Comparison of ENCODE assay signal across 17 mouse cellular contexts in genomic region chr10:41926726-41927125, GRCm38 (mm10).
DNase-seq lines count a peak whose midpoint lies in the region; ATAC-seq and TF ChIP-seq lines count a peak whose summit lies in the region.
"Had no signal": no experiment of that assay in that cellular context is flagged by ENCODE, and none has a peak within 500 bp of the region (broad histone marks: within the 10 kb centered on the region; RNA-seq: fewer than 3 reads in every experiment).

No protein-coding gene starts in this region.

- TF ChIP-seq CTCF in midbrain, postnatal 0 days (IDR thresholded peaks at IDR 0.05): no peak

- H3K36me3 ChIP-seq in midbrain, postnatal 0 days (ENCODE audit: insufficient read depth, low read length): no peaks in the 10 kb centered on the region
- H3K36me3 ChIP-seq in midbrain, embryonic 13.5 days: no peaks in the 10 kb centered on the region
- H3K36me3 ChIP-seq in hindbrain, embryonic 14.5 days (replicated peaks; ENCODE audit: control insufficient read depth, insufficient read depth): no peaks in the 10 kb centered on the region
- H3K36me3 ChIP-seq: heart, embryonic 12.5 days; intestine, embryonic 15.5 days; liver, embryonic 13.5 days; lung, embryonic 15.5 days; neural tube, embryonic 15.5 days had no signal

- H3K9ac ChIP-seq in midbrain, postnatal 0 days (replicated peaks; ENCODE audit: low read length, poor library complexity, severe bottlenecking): no peak overlapping the region
- no peak overlapping the region for H3K9ac ChIP-seq in midbrain, embryonic 13.5 days (replicated peaks)
- no peak overlapping the region for H3K9ac ChIP-seq in hindbrain, embryonic 14.5 days
- H3K9ac ChIP-seq: heart, embryonic 12.5 days; intestine, embryonic 15.5 days; liver, embryonic 13.5 days; lung, embryonic 15.5 days; neural tube, embryonic 15.5 days had no signal

- H3K27me3 ChIP-seq in midbrain, postnatal 0 days (ENCODE audit: insufficient read depth, low read length): no peaks in the 10 kb centered on the region
- peaks cover 4% of the 10 kb centered on the region; the same call in 1 of the 2 replicates for H3K27me3 ChIP-seq in midbrain, embryonic 13.5 days
- no peaks in the 10 kb centered on the region for H3K27me3 ChIP-seq in hindbrain, embryonic 14.5 days (ENCODE audit: control insufficient read depth, insufficient read depth, low read length)
- H3K27me3 ChIP-seq: CH12.LX; heart, embryonic 12.5 days; intestine, embryonic 15.5 days; lung, embryonic 15.5 days; neural tube, embryonic 15.5 days had no signal

- no peaks in the 10 kb centered on the region; the same call in 1 of the 2 replicates for H3K4me1 ChIP-seq in midbrain, postnatal 0 days (ENCODE audit: insufficient read depth, low read length)
- H3K4me1 ChIP-seq in midbrain, embryonic 13.5 days (replicated peaks): peaks cover 9% of the 10 kb centered on the region; the same call in 1 of the 2 replicates
- peaks cover 7% of the 10 kb centered on the region for H3K4me1 ChIP-seq in hindbrain, embryonic 14.5 days (replicated peaks; ENCODE audit: control insufficient read depth, insufficient read depth, low read length)
- H3K4me1 ChIP-seq: intestine, embryonic 15.5 days; liver, embryonic 13.5 days; lung, embryonic 15.5 days had no signal

- 61% methylated on average over 14 of the region's 14 CpGs for WGBS in midbrain, postnatal 0 days
- 72% methylated on average over 14 of the region's 14 CpGs for WGBS in midbrain, embryonic 13.5 days
- 67% methylated on average over 14 of the region's 14 CpGs for WGBS in hindbrain, embryonic 14.5 days

- DNase-seq in adrenal gland, postnatal 14 days: peak; percentile 18
- no peak for DNase-seq in adrenal gland, adult 18-20 months (ENCODE audit: low spot score in 2 of 2)
- DNase-seq in gastrocnemius, postnatal 25 days: peak; percentile 35
- DNase-seq in gastrocnemius, postnatal 4 days (ENCODE audit: low spot score in 2 of 2): no peak
- peak; percentile 59 for DNase-seq in midbrain, postnatal 0 days (ENCODE audit: low spot score)
- DNase-seq in hindbrain, embryonic 14.5 days (ENCODE audit: low spot score): no peak
- no peak for DNase-seq in kidney, adult 8-10 months
- DNase-seq: cerebellum, adult 11-12 months; liver, embryonic 13.5 days; retina, postnatal 1 day had no signal

- ATAC-seq in midbrain, postnatal 0 days (ENCODE audit: low FRiP score): peak; percentile 42; the same call in 1 of the 2 replicates
- ATAC-seq in midbrain, embryonic 13.5 days: no peak
- ATAC-seq in hindbrain, embryonic 14.5 days (ENCODE audit: low FRiP score): peak; percentile 41; the same call in 1 of the 2 replicates
- ATAC-seq: forebrain, embryonic 16.5 days; intestine, embryonic 15.5 days had no signal

- H3K27ac ChIP-seq in midbrain, postnatal 0 days (ENCODE audit: low read depth, low read length): no peak overlapping the region
- H3K27ac ChIP-seq in midbrain, embryonic 13.5 days: no peak overlapping the region
- H3K27ac ChIP-seq in hindbrain, embryonic 14.5 days: no peak overlapping the region
- H3K27ac ChIP-seq: intestine, embryonic 15.5 days; liver, embryonic 13.5 days; lung, embryonic 15.5 days; neural tube, embryonic 15.5 days had no signal

- no peak overlapping the region for H3K4me2 ChIP-seq in midbrain, postnatal 0 days (ENCODE audit: low read depth, low read length, poor library complexity, severe bottlenecking)
- no peak overlapping the region for H3K4me2 ChIP-seq in midbrain, embryonic 13.5 days (replicated peaks)
- no peak overlapping the region for H3K4me2 ChIP-seq in hindbrain, embryonic 14.5 days (replicated peaks)
- H3K4me2 ChIP-seq: heart, embryonic 12.5 days; intestine, embryonic 15.5 days; liver, embryonic 13.5 days; lung, embryonic 15.5 days; neural tube, embryonic 15.5 days had no signal

- no peaks in the 10 kb centered on the region for H3K9me3 ChIP-seq in midbrain, postnatal 0 days (ENCODE audit: low read length)
- no peaks in the 10 kb centered on the region for H3K9me3 ChIP-seq in midbrain, embryonic 13.5 days
- no peaks in the 10 kb centered on the region for H3K9me3 ChIP-seq in hindbrain, embryonic 14.5 days (ENCODE audit: control insufficient read depth, low read length)
- H3K9me3 ChIP-seq: intestine, embryonic 15.5 days; liver, embryonic 13.5 days; lung, embryonic 15.5 days; neural tube, embryonic 15.5 days had no signal

- no peak overlapping the region for H3K4me3 ChIP-seq in midbrain, postnatal 0 days (ENCODE audit: low read depth, low read length)
- no peak overlapping the region for H3K4me3 ChIP-seq in midbrain, embryonic 13.5 days (replicated peaks)
- H3K4me3 ChIP-seq in hindbrain, embryonic 14.5 days (replicated peaks; ENCODE audit: low read length): no peak overlapping the region
- H3K4me3 ChIP-seq: heart, embryonic 12.5 days; intestine, embryonic 15.5 days; liver, embryonic 13.5 days; lung, embryonic 15.5 days; neural tube, embryonic 15.5 days had no signal

Comparison
In these comparisons a context has a peak if more than half of its experiments do, and no peak if none do; other contexts are left out.
1. DNase-seq: peak in adrenal gland, postnatal 14 days (single experiment), gastrocnemius, postnatal 25 days (single experiment) and midbrain, postnatal 0 days (single experiment); none in adrenal gland, adult 18-20 months (0 of 2), gastrocnemius, postnatal 4 days (0 of 2), hindbrain, embryonic 14.5 days (single experiment) and kidney, adult 8-10 months (0 of 2).